Mouse (Mus musculus): ENCODE measurements around the gene Inpp4a.

- no peak for TF ChIP-seq CTCF (conservative IDR thresholded peaks at IDR 0.05; ENCODE audit: low read length)
- no peak for TF ChIP-seq NANOG (IDR thresholded peaks at IDR 0.05; ENCODE audit: borderline replicate concordance, low read length)
Observed at GRCm38 (mm10) chr1:37399734-37400133, 100.1 kb downstream of the Inpp4a start.
